Mouse (Mus musculus): ENCODE measurements at regions not wholly inside any gene's neighbourhood (a gene's known extent, or its start where the extent isn't known, plus 50 kb on each side); places are given as distances from the start of the nearest gene placed in this dataset.

- 40% methylated on average over 1 of the region's 1 CpGs for WGBS
Measured at GRCm38 (mm10) chr10:14231464-14231863, 265.6 kb downstream of the Hivep2 start.

GRCm38 (mm10) chr10:14217284-14217683 lies 251.4 kb downstream of the Hivep2 start:
- ATAC-seq (ENCODE audit: low FRiP score, low read depth): no peak
- 88% methylated on average over 1 of the region's 1 CpGs for WGBS
- no peak for DNase-seq (ENCODE audit: low spot score)
- Histone ChIP-seq H3K4me2 (replicated peaks; ENCODE audit: low read depth, low read length, severe bottlenecking) (no peak overlapping the region), H3K4me1 (ENCODE audit: control insufficient read depth, insufficient read depth, low read length) (no peaks in the 10 kb centered on the region), H3K36me3 (ENCODE audit: control insufficient read depth, insufficient read depth, low read length) (no peaks in the 10 kb centered on the region), H3K9me3 (ENCODE audit: control insufficient read depth, low read length) (no peaks in the 10 kb centered on the region), H3K4me3 (replicated peaks; ENCODE audit: low read length) (no peak overlapping the region), H3K27me3 (ENCODE audit: control insufficient read depth, insufficient read depth, low read length) (no peaks in the 10 kb centered on the region), H3K27ac (replicated peaks; ENCODE audit: low read depth, low read length) (no peak overlapping the region), H3K9ac (ENCODE audit: low read depth, low read length, severe bottlenecking) (no peak overlapping the region)
- TF ChIP-seq POLR2A (IDR thresholded peaks at IDR 0.05; ENCODE audit: borderline replicate concordance, extremely low read depth, insufficient read depth, insufficient read length): no peak

More at GRCm38 (mm10) chr10:14231464-14231863, 265.6 kb downstream of the Hivep2 start:
- DNase-seq (ENCODE audit: low spot score) (no peak), ATAC-seq (ENCODE audit: low FRiP score, low read depth) (no peak)
- Histone ChIP-seq H3K27me3 (ENCODE audit: control insufficient read depth, insufficient read depth, low read length) (no peaks in the 10 kb centered on the region), H3K9me3 (ENCODE audit: control insufficient read depth, low read length) (no peaks in the 10 kb centered on the region), H3K9ac (ENCODE audit: low read depth, low read length, severe bottlenecking) (no peak overlapping the region), H3K4me3 (replicated peaks; ENCODE audit: low read length) (no peak overlapping the region), H3K36me3 (ENCODE audit: control insufficient read depth, insufficient read depth, low read length) (no peaks in the 10 kb centered on the region), H3K27ac (replicated peaks; ENCODE audit: low read depth, low read length) (no peak overlapping the region), H3K4me1 (ENCODE audit: control insufficient read depth, insufficient read depth, low read length) (no peaks in the 10 kb centered on the region), H3K4me2 (replicated peaks; ENCODE audit: low read depth, low read length, severe bottlenecking) (no peak overlapping the region)
- no peak for TF ChIP-seq POLR2A (IDR thresholded peaks at IDR 0.05; ENCODE audit: borderline replicate concordance, extremely low read depth, insufficient read depth, insufficient read length)

- no peak overlapping the region for H3K9ac ChIP-seq (ENCODE audit: low read depth, low read length, severe bottlenecking)
- 80% methylated on average over 10 of the region's 10 CpGs for WGBS
- H3K27ac ChIP-seq (replicated peaks; ENCODE audit: low read depth, low read length): no peak overlapping the region
- no peak overlapping the region for H3K4me2 ChIP-seq (replicated peaks; ENCODE audit: low read depth, low read length, severe bottlenecking)
- no peak for TF ChIP-seq POLR2A (IDR thresholded peaks at IDR 0.05; ENCODE audit: borderline replicate concordance, extremely low read depth, insufficient read depth, insufficient read length)
- no peaks in the 10 kb centered on the region for H3K9me3 ChIP-seq (ENCODE audit: control insufficient read depth, low read length)
- DNase-seq (ENCODE audit: low spot score) (no peak), ATAC-seq (ENCODE audit: low FRiP score, low read depth) (no peak)
- H3K36me3 ChIP-seq (ENCODE audit: control insufficient read depth, insufficient read depth, low read length): no peaks in the 10 kb centered on the region
- no peak overlapping the region for H3K4me3 ChIP-seq (replicated peaks; ENCODE audit: low read length)
- H3K27me3 ChIP-seq (ENCODE audit: control insufficient read depth, insufficient read depth, low read length): no peaks in the 10 kb centered on the region
- H3K4me1 ChIP-seq (ENCODE audit: control insufficient read depth, insufficient read depth, low read length): no peaks in the 10 kb centered on the region
Measured at GRCm38 (mm10) chr10:14216191-14216992, 250.5 kb downstream of the Hivep2 start.

- no peak overlapping the region for H3K9ac ChIP-seq (ENCODE audit: low read depth, low read length, severe bottlenecking)
- no peak overlapping the region for H3K4me3 ChIP-seq (replicated peaks; ENCODE audit: low read length)
- 88% methylated on average over 4 of the region's 4 CpGs for WGBS
- no peaks in the 10 kb centered on the region for H3K36me3 ChIP-seq (ENCODE audit: control insufficient read depth, insufficient read depth, low read length)
- no peaks in the 10 kb centered on the region for H3K27me3 ChIP-seq (ENCODE audit: control insufficient read depth, insufficient read depth, low read length)
- no peak for ATAC-seq (ENCODE audit: low FRiP score, low read depth)
- TF ChIP-seq POLR2A (IDR thresholded peaks at IDR 0.05; ENCODE audit: borderline replicate concordance, extremely low read depth, insufficient read depth, insufficient read length): no peak
- no peak overlapping the region for H3K4me2 ChIP-seq (replicated peaks; ENCODE audit: low read depth, low read length, severe bottlenecking)
- H3K4me1 ChIP-seq (ENCODE audit: control insufficient read depth, insufficient read depth, low read length): no peaks in the 10 kb centered on the region
- DNase-seq (ENCODE audit: low spot score): no peak
- H3K27ac ChIP-seq (replicated peaks; ENCODE audit: low read depth, low read length): no peak overlapping the region
- H3K9me3 ChIP-seq (ENCODE audit: control insufficient read depth, low read length): no peaks in the 10 kb centered on the region
Measured at GRCm38 (mm10) chr10:14215512-14215911, 249.6 kb downstream of the Hivep2 start.

- Histone ChIP-seq H3K4me2 (replicated peaks; ENCODE audit: low read depth, low read length, severe bottlenecking) (no peak overlapping the region), H3K4me3 (replicated peaks; ENCODE audit: low read length) (no peak overlapping the region), H3K4me1 (ENCODE audit: control insufficient read depth, insufficient read depth, low read length) (no peaks in the 10 kb centered on the region), H3K27ac (replicated peaks; ENCODE audit: low read depth, low read length) (no peak overlapping the region), H3K27me3 (ENCODE audit: control insufficient read depth, insufficient read depth, low read length) (no peaks in the 10 kb centered on the region), H3K9me3 (ENCODE audit: control insufficient read depth, low read length) (no peaks in the 10 kb centered on the region), H3K9ac (ENCODE audit: low read depth, low read length, severe bottlenecking) (no peak overlapping the region), H3K36me3 (ENCODE audit: control insufficient read depth, insufficient read depth, low read length) (no peaks in the 10 kb centered on the region)
- DNase-seq (ENCODE audit: low spot score) (no peak), ATAC-seq (ENCODE audit: low FRiP score, low read depth) (no peak)
- 53% methylated on average over 5 of the region's 5 CpGs for WGBS
- no peak for TF ChIP-seq POLR2A (IDR thresholded peaks at IDR 0.05; ENCODE audit: borderline replicate concordance, extremely low read depth, insufficient read depth, insufficient read length)
Measured at GRCm38 (mm10) chr10:14213536-14213935, 247.7 kb downstream of the Hivep2 start.
